Mouse (Mus musculus) layer of hippocampus, postnatal 14 days (tissue): ENCODE results near the gene Satb1. TPM values are rescaled to one million over a fixed set of nuclear protein-coding genes. Genes with fewer than 3 reads are reported as not detected.
A peak's percentile ranks its signal among the peaks of the same experiment; 100 is the strongest.

Source experiments
- DNase-seq, 2 experiments: peaks; one replicate each; pipeline ENCODE4 v3.0.0; 2021 to 2022; ENCODE audit warnings: low spot score in 2 of 2, mixed read lengths in 1 of 2
- total RNA-seq, 2 experiments: library from RNA; stranded (reverse); gene quantifications; 2 replicates each; pipeline ENCODE4 v1.2.3; 2021

Gene Satb1
- total RNA-seq, 2 experiments from 2014 or later: 67.4 to 69.6 TPM

DNA sequence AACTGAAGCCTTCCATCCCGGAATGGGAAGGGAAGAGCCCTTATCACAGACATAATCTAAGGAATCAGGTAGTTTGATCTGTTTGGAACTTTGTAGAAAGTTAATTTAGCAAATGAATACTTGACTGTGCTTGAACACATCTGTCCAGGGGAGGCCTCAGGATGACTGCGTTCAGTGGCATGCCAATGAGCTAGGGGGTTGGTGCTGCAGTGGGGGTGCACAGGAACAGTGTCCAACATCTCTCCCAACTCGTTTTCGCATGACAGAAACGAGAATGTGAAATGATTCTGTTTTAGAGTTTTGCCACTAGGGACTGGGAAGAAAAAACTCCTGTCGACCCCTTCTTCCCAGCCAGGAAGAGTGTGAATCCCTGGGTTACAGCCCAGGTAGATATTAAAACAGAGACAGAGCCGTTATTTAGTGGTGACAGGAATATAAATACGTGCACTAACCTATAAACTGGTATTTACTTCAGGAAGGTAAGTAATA is 5.1 kb downstream of the Satb1 start:
- no peak for DNase-seq

DNA sequence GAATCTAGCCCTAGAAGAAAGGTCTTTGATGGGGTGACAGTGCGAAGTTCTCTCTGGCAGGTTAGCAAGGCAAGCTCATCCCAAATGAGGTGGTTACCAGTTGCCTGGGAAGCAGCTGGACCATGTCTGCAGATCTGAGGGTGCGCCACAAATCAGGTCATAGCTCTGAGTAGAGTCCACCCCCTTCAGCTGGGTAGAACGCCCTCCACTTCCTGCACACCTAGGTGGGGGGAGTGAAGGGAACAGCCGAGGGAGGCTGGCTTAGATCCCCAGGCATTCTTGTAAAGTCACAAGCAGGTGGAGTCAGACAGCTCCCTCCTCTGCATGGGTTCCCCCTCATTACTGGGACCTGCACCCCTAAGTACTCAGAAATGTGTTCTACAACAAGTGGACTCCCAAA is 6.6 kb downstream of the Satb1 start:
- DNase-seq: no peak

DNA sequence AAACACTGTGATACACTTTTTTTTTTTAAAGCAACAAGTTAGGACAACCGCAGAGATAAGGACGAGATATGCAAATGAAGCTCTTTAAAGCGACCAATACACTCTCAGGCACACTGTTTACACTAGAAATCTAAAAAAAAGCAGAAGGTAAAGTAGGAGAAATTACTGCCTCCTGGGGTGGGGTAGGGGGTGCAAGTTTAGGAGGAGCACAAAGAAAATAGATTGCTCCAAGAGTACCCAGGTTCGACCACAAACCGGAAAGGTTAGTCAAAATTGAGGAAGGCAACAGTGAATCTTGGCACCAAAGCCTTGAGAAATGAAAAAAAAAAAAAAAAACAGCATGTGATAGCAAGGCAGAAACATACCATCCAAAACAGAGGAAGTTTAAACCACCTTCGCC is 18.8 kb downstream of the Satb1 start:
- no peak for DNase-seq

DNA sequence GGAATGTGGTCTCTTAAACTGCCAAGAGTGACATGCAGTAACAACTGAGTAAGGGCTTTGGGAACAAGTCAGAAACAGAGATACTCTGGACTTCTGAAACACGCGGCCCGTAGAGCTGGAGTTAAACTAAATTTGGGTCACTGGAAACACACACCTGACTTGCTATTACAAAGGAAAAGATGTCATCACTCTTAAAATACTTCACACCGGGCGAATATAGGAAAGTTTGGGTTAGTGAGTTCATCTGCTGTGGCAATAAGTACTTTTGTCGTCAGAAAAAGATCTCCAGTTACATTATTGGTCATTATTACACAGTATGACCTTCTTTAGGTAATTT is 19.3 kb downstream of the Satb1 start:
- DNase-seq: no peak

DNA sequence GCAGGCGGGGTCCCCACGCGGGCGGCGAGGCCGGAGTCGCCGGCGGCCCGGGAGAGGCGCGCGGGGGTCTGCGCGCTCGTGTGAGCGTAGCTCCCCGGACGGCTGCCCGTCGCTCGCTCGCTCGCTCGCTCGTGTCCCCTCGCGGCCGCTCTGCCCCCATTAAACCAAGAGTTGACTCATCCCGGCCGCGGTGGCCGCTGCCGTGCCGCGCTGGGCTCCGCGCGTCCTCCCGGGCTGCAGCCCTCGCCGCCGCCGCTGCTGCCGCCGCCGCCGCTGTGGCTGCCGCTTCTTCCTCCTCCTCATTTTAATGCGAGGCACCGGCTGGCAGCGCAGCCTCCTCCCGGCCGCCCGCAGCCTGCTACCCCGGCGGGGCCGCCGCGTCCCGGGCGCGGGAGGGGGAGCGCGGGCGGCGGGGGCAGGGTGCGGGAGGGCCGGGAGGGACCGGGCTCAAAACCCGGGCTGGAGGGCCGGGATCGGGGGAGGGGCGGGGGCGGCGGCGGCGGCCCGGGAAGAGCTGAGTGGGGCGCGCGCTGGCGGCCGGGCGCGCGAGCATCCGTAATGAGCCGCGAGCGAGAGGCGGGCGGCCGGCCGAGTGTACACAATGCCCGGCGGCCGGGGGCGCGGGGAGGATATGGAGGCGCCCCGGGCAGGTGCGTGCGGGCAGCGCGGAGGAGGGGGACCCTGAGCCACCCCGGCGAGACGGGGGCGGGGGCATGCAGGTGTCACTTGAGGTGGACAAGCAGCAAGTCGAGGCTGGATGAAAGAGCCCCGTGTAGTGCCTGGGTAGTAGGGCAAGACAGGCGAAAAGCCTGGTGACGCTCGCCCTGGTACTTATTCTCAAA is 19.9 kb downstream of the Satb1 start:
- DNase-seq: no peak

DNA sequence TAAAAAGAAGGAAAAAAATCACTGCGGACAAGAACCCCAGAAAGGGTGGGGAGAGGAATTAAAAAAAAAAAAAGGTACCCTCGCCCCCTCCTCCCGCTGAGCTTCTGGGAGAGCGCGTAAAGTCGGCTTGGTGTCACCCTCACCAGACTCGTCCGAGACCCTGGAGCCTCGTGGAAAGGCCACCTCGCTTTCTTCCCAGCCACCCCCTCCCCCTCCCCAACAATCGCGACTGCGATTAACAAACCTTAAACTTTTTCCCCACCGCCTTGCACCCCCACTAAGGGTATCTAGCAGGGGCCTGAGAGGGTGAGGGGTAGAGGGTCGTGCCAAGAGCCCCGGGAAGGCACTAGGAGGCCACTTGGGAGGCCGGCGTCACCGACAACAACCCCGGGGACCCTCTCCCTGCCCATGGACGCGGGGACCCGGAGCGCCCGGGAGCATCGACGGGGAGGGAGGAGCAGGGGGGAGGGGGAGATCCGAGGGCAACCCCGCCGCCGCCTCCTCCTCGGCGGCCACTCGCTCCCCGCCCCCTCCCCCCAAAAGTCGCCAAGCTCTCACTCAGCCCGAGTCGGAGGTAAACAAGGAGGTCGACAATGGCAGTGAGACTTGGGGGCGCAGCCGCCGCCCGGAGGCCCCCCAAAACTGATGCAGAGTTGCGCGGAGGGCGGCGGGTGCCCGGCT is 20.7 kb downstream of the Satb1 start:
- DNase-seq: no peak

DNA sequence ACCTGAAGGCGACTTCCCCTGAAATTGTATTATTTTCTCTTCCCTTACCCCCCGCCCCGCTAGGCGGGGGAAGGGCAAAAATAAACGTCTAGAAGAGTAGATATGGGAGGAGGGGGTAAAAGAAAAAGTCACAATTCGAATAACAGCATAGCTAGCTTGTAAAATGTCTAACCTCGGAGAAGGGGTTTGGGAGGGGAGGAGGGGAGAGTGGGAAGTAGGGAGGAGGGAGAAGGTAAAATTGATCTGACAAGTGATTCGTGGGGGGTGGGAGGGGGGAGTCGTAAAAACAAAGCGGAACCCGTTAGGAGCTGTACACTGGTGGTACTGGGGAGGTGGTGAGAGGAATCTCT is 21.2 kb downstream of the Satb1 start:
- DNase-seq: no peak

DNA sequence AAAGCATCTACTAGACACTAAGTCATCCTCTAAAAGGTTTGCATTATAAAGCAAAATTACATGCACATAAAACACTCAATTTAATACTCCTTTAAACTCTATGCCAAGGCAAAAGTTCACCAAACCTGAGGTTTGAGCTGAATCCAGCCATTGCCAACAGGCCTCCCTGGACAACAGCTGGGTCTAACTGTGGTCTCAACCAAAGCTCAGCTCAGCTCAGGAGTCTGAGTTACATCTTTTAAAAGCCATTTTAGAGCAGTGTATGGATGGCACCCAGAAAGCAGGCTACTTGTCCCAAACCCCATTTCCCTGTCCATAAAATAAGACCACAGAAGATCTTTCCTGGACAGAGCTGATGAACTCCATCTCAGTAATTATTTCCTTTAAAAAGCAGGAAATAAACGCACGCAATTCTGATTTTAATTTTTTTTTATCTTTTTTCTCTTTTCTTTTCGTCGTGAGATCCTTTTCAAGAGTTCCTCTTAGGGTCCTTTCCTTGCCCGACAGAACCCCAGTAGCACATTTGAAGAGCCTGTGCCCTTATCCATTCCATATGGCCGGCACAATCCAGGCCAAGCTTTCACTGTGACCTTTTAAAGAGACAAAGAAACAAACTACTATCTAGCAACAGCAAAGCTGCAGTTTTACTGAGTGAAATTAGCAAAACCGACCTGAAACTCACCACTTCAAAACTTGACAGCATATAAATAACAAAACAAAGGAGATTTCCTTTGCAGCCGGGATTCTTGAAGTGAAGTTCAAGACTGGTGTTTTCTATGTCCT is 21.8 kb downstream of the Satb1 start:
- no peak for DNase-seq

DNA sequence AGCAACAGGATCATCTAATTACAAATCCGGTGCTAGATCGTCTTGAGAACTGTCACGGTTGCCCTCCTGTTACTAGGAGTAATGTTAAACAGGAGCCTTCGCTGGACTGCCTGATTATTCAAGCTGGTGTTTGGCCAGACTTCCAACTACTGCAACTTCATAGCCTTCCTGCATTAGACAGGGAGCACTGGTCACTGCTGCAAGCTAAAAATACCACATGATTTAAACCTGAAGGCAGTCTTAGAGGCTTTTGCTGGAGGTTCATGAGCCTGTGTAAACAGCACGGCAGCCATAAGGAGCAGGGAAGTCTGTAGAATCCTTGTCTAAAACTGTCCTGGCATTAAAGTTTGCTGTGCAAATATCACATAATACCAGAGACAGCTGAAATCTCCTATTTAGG is 25.7 kb downstream of the Satb1 start:
- no peak for DNase-seq

DNA sequence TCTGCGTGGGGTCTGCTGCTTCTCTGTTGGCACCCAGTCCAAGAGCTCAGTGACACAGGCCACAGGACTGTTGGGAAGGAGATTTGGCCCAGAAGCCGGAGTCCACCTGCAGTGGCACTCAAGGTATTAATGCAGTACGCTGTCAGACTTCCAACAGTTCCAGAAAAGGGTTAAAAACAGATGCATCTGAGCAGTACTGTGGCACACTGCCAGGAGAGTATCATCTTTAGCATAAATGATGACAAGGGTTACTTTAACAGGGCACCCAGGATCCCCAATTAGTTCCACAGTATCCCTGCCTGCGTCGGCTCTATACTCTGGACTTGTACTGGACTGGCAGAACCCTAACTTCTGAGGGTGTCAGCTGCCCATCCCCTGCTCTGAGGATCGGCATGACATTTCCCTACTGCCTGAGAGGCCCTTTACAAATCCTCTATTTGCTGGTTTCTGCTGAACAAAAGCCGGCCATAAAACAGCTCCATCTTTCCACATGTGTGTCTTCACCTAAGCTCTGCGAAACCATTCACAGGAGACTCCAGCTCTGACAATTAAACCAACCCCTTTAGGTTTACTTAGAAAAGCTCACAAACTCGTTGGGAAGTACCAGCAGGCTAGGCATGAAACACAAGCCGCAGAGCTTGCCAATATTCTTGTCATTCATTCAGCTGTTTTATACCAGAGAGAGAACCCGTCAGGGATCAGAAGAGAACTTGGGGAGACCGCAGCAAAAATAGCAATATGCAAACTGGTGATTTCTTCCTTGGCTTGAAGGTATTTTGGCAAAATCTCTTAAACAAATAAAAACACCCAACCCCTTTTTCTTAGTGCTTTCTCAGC is 26.7 kb downstream of the Satb1 start:
- peak in 1 of 2 experiments; percentile 20 for DNase-seq

DNA sequence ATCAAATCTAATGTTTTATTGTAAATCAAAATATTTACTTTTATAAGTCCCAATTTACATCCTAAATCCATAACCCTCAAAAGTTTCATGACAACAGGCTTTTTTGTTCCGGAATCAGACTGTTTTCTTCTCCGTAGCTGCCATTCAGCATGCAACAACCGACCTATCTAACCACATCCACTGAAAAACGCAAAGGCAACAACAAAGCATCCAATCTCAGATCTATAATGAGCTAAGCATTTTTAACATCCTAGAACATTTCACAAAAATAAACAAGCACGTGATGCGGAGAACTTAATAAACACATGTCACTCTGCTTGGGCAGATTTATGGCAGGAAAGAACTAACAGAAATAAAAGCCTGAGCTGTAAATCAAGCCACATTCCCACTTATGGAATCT is 32.9 kb downstream of the Satb1 start:
- DNase-seq: no peak

DNA sequence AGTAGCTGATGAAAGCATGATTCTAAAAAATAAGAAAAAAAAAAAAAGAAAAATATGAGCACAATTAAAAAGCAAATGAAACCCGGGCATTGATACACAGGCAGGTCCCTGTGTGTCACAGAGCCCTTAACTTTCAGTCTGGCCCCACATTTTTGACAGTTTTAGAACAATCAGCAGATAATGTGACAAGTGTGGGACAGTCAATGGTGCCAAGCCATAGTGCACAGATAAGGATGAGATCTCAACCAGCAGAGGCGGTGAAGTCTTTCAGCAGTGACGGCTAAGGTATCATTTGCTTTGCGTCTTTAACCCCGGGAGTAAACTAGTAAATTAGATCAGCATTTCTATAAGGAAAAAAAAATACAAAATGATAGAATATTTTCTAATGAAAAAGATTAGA is 36.6 kb downstream of the Satb1 start:
- no peak for DNase-seq

DNA sequence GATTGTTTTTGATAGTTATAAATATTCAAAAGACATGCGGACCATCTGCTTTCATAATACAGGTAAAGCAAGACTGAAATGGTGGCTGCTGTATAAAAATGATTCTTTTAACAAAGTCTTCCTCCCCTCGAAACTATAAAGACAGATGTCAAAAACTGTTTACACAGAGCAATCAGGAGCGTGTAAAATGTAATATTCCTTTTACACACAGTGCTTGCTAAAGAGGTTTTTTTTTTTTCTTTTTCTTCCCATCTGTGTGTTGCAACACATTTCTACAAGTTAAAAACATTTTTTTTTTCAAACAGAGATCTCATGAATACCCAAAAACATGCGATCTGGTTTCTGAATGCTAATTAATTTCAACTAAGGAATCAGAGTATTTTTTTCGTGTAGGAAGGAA is 41.9 kb downstream of the Satb1 start:
- no peak for DNase-seq

DNA sequence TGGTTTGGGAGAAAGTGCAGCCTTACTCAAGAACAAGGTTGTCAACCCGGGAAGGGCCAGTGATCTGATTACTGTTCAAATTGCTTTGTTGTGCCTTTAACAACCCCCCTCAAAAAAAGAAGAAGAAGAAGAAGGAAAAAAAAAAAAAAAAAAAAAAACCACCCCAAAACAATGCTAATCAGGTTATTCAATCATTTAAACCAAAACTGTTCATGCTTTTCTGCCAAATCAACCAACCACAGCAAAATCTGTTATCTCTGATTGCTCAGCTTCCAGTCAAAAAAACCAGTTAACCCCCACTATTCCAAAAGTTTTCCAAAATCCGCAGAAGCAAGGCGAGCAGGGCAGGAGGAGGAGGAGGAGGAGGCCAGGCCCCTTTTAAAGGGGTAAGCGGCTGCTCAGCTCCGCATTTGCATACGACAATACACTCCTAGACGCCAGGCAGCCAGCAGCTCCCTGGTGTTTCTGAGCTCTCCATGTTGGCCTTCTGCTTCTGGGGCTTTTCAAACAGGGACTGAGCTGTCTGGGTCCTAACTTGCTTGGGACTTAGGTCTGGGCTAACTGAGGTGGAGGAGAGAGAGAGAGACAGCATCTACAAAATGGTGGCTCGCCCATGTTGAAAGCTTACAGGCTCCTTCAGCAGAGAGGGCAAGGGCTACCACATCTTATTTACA is 42.6 kb downstream of the Satb1 start:
- no peak for DNase-seq

DNA sequence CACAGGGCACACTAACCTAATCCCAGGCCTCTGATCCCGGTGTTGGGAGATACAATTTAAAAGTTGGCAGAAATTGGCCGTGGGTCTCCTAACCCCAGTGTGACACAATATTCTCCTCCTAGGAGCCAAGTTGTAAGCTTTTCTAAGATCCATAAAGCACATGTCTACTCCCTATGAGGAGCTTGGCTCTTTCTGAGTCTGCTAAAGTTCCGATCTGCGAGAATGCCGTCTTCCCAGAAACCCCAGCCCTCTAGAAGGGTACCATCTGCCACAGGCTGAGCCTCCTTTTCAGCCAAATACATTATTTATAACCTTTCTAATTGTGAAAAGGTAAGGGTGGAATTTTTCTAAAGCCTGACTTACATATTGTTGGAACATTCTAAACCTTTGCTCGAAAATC is 43.3 kb downstream of the Satb1 start:
- no peak for DNase-seq

DNA sequence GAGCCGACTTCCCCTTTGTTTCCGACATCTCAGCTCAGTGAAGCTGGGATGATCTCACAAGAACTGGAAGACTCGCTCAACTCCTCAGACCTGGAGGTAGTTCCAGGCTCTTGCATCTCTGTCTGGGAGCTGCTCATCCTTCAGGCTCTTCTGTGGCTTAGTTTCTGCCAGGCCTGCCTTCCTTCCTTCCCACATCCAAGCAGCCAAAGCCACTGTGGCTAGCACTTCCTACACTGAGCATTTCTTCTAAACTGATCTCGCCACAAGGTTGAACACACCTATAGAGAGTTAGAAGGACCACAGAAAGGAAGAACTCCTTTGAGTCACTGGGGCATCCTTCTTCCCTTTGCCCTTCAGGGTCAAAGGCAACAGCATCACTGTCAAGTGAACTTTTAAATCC is 44.0 kb downstream of the Satb1 start:
- no peak for DNase-seq

DNA sequence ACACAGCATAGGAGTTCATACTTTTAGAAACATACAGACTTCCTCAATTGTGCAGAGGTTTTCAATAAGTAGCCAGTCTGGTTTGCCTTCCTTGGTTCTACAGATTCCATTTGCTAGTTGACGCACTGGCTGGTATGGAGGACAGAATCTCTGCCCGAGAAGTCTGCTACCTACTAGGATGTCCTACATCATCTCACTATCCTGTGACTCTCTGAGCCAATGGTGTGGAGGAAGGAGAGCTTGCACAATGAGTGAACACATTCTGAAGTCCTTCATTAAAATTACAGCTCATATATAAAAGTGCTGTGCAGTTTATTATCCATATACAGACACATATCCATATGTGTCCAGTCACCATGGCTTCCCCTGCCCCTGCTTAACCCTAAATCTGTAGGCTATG is 45.1 kb downstream of the Satb1 start:
- DNase-seq: no peak

DNA sequence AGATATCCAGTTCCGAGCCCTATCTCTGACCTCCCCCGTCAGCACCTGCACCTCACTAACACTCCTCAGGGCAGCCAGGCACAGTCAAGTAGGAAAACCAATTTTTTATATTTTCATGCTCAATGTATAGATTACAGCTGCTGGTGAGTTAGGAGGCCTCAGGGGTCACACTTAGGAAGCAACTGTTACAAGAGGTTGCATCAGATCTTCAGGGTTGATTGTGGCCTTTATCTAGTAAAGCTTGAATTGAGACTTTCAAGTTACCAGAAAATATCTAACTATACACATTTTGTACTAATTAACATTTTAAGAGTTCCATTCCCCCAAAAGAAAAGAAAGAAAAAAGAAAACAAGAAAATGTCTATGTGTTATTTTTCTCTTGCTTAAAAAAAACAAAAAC is 47.0 kb downstream of the Satb1 start:
- no peak for DNase-seq

DNA sequence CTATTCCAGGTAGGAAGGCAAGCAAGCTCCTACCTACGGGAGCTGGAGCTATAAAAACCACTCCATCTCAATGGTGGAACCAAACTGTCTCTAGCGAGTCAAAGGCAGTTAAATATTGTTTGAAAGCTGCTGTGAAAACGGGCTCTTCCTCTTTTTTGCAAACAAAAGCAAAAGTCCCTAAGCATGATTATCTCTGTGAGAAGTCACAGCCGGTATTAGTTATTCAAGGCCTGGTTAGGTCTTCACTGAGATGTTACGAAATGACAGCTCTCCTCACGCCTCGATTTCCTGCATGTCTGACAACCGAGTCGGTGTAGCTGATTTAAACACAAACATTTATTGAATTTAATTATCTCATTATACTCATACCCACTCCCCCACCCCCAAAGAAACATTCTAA is 48.2 kb downstream of the Satb1 start:
- DNase-seq: no peak

DNA sequence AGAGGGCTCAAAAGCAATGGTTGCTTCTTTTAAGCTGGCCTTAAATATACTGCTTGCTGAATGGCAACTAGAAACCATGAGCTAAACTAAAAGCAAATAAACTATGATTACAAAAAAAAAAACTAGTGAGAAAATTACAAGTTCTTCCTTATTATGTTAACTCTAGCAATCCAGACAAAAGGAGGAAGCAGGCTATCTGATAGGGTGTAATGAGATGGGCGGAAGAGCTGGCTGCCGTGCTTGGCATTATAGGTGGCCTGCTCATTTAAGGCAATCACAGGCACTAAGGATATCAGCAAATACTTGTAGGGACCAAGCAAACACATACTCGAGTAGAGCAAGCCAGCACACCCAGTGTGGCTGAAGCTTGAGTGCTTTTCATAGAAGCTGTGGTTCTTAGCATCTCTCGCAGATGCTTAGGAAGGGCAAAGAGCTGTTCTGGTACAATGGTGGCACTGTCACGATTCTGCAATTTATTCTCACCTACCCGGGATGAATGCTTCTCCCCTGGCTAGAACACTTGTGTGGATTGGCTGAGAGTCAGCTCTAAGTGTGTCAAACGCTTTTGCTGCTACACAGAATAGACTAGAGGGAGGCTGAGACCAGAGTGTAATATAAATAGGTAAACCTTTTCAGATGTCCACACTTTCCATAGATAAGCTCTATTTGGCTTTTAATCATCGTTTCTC is 49.4 kb downstream of the Satb1 start:
- DNase-seq: no peak
